Mouse (Mus musculus) embryonic facial prominence, embryonic 15.5 days (tissue): ENCODE data around the gene Vgf. TPM values are rescaled to one million over a fixed set of nuclear protein-coding genes. Genes with fewer than 3 reads are reported as not detected.

ENCODE experiments used
- ATAC-seq: fragments of 200-750 bp; cut with Nextera tagmentation; 2 replicates; pipeline ENCODE4 v1.8.0; 2017; ENCODE audit warnings: low read depth, moderate TSS enrichment; ENCODE audit not compliant: insufficient number of reproducible peaks, low FRiP score, low TSS enrichment
- H3K27ac ChIP-seq: fragments of 300-500 bp; sonication (generic); replicated peaks from 2 replicates; pipeline ENCODE4 v1.5.1; 2015; ENCODE audit warnings: mild to moderate bottlenecking, inconsistent platforms
- H3K27me3 ChIP-seq: fragments of 300-500 bp; sonication (generic); 2 replicates; pipeline ENCODE4 v1.6.1; 2015; ENCODE audit warnings: inconsistent platforms
- H3K36me3 ChIP-seq: fragments of 300-500 bp; sonication (generic); 2 replicates; pipeline ENCODE4 v1.6.1; 2015; ENCODE audit warnings: mild to moderate bottlenecking, inconsistent platforms
- H3K4me1 ChIP-seq: fragments of 300-500 bp; sonication (generic); 2 replicates; pipeline ENCODE4 v1.6.1; 2015; ENCODE audit warnings: inconsistent platforms
- H3K4me2 ChIP-seq: fragments of 300-500 bp; sonication (generic); replicated peaks from 2 replicates; pipeline ENCODE4 v1.6.1; 2015; ENCODE audit warnings: mild to moderate bottlenecking, inconsistent platforms
- H3K4me3 ChIP-seq: fragments of 300-500 bp; sonication (generic); replicated peaks from 2 replicates; pipeline ENCODE4 v1.5.1; 2015; ENCODE audit warnings: mild to moderate bottlenecking, inconsistent platforms
- H3K9ac ChIP-seq: fragments of 300-500 bp; sonication (generic); 2 replicates; pipeline ENCODE4 v1.6.1; 2015; ENCODE audit warnings: inconsistent platforms
- H3K9me3 ChIP-seq: fragments of 300-500 bp; sonication (generic); replicated peaks from 2 replicates; pipeline ENCODE4 v1.6.1; 2016; ENCODE audit warnings: inconsistent platforms
- WGBS: fragments of 180-500 bp; shearing (Covaris S2); methylation state at CpG from one replicate; pipeline ENCODE4 v1.1.7; 2015; 5-methylcytosine and 5-hydroxymethylcytosine counted together
- polyA plus RNA-seq: library from polyadenylated mRNA; unstranded; fragments of >200 nt; fragmentation: Nextera tagmentation; extraction: Ambion mirVana; gene quantifications from 2 replicates; pipeline ENCODE4 v1.2.1, GENCODE M21; 2015

The Vgf gene
- polyA plus RNA-seq, 1 experiment from 2014 or later, result 0.08 TPM

DNA sequence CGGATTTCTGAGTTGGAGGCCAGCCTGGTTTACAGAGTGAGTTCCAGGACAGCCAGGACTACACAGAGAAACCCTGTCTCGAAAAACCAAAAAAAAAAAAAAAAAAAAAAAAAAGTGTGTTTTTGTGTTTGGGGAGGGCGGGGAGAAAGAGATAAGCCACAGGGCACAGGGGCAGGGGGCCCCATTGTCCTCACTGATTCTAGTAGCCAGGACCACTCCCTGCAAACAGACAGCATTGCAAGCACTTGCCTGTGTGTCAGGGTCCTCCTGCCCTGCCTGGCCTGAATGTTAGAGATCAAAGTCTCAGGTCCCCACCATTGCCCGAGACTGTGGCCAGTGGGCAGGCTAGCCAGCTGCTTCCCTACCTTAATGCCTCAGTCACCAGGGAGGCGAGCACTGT is 26.7 kb upstream of the Vgf start:
- Histone ChIP-seq H3K27ac (no peak overlapping the region), H3K4me3 (no peak overlapping the region), H3K9ac (no peak overlapping the region), H3K4me1 (no peaks in the 10 kb centered on the region; the same call in 1 of the 2 replicates), H3K27me3 (no peaks in the 10 kb centered on the region), H3K4me2 (no peak overlapping the region), H3K36me3 (peaks cover 18% of the 10 kb centered on the region), H3K9me3 (no peaks in the 10 kb centered on the region)
- ATAC-seq, result no peak
- 80% methylated on average over 5 of the region's 5 CpGs for WGBS

DNA sequence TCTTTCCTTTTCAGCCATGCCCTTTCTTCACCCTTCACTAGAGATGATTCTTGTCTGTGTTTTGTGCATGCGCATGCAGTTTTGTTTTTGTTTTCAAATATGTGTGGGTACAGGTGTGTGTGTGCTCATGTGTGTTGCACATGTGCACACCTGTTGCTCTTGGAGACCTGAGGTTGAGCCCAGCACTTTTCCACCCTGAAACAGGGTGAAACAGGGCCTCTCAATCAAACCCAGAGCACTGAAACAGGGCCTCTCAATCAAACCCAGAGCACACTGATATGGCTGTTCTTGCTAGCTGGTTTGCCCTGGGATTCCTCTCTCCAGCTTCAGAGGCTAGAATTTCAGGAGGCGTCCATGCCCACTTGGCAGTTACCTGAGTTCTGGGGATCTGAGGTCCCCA is 25.6 kb upstream of the Vgf start:
- peaks cover 7% of the 10 kb centered on the region; the same call in 1 of the 2 replicates for H3K36me3 ChIP-seq
- no peak overlapping the region for H3K4me2 ChIP-seq
- no peak overlapping the region for H3K4me3 ChIP-seq
- H3K27ac ChIP-seq, result no peak overlapping the region
- H3K9ac ChIP-seq, result no peak overlapping the region
- no peak for ATAC-seq
- no peaks in the 10 kb centered on the region for H3K9me3 ChIP-seq
- WGBS, result 65% methylated on average over 2 of the region's 2 CpGs
- H3K27me3 ChIP-seq, result no peaks in the 10 kb centered on the region
- H3K4me1 ChIP-seq, result no peaks in the 10 kb centered on the region; the same call in 1 of the 2 replicates

DNA sequence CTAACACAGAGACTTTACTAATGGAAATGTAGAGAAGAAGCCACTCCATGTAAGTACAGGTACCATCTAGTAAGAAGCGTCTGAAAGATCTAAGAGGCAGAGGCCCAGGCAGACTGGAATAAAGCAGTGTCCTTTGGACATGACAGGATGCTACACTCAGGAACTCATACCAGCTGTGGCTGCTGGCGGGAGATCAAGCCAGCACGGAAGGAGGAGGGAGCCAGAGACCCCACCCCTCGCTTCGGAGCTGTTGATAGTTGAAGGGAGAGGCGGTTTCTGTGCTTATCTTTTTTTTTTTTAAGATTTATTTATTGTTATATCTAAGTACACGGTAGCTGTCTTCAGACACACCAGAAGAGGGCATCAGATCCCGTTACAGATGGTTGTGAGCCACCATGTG is 18.9 kb upstream of the Vgf start:
- H3K9ac ChIP-seq, result no peak overlapping the region
- H3K9me3 ChIP-seq, result no peaks in the 10 kb centered on the region
- 55% methylated on average over 8 of the region's 8 CpGs for WGBS
- H3K27me3 ChIP-seq, result no peaks in the 10 kb centered on the region
- H3K36me3 ChIP-seq, result no peaks in the 10 kb centered on the region
- H3K4me2 ChIP-seq, result no peak overlapping the region
- no peak for ATAC-seq
- H3K27ac ChIP-seq, result no peak overlapping the region
- no peaks in the 10 kb centered on the region for H3K4me1 ChIP-seq
- H3K4me3 ChIP-seq, result no peak overlapping the region

DNA sequence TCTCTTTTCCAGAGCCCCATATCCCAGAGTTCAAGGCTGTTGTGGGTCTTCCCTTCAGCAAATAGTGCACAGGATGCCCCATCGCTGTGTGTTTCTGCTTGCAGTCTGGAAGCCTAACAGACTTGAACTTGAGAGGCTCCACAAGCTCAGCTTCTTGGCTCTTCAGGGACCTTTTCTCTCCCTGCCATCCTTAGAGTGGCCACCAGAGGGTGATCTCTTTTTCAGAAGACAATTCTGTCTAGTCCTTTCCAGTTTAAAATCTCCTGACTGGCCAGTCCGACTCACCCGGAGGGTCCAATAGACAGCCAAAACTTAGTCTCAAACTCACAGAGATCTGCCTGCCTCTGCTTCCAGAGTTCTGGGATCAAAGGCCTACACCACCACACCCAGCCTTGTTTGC is 16.2 kb upstream of the Vgf start:
- Histone ChIP-seq H3K9ac (no peak overlapping the region), H3K27me3 (no peaks in the 10 kb centered on the region), H3K27ac (no peak overlapping the region), H3K9me3 (no peaks in the 10 kb centered on the region), H3K4me2 (no peak overlapping the region), H3K36me3 (no peaks in the 10 kb centered on the region), H3K4me1 (no peaks in the 10 kb centered on the region), H3K4me3 (no peak overlapping the region)
- ATAC-seq, result no peak
- WGBS, result 42% methylated on average over 3 of the region's 3 CpGs

DNA sequence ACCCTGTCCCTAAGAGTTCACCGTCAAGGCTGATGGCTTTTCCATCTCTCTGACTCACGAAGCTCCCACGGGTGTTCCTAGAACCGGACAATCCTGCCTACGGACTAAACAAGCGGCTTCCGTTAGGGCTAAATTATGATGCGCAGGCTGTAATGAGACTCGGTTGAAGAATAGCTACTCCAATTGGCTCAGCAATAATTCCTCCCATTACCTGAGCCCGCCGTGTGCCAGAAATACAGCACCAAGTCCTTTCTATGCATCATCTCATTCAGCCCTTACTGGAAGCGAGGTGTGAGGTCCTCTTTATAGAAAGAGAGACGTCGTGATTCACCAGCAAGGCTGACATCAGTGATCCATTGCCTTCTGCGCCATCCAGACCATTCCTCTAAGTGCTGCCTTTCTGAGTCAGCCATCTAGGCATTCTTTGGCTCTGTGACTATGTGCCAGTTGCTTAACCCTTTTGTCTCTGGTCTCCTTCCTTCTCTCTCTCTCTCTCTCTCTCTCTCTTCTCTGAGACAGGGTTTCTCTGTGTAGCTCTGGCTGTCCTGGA is 13.7 kb upstream of the Vgf start:
- 74% methylated on average over 15 of the region's 15 CpGs for WGBS
- Histone ChIP-seq H3K4me2 (no peak overlapping the region), H3K36me3 (no peaks in the 10 kb centered on the region), H3K27ac (no peak overlapping the region), H3K27me3 (no peaks in the 10 kb centered on the region), H3K4me1 (no peaks in the 10 kb centered on the region), H3K9ac (no peak overlapping the region), H3K4me3 (no peak overlapping the region), H3K9me3 (no peaks in the 10 kb centered on the region)
- ATAC-seq, result no peak

DNA sequence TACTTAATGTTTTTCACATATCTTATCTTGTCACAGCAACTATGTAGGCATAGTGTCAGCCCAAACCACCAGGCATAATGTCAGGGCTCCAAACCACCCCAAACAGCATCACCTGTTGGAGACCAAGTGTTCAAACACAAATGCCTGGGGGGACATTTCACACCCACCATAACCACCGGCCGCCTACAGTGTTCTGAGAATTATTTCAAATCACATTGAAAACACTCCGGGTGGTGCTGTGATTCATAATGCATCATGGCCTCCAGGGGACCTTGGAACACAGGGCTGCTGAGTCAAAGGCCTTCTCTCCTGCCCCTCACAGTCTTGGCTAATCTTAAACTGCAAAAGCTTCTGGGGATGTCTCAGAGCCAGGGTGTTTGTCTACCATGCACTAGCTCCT is 10.3 kb upstream of the Vgf start:
- Histone ChIP-seq H3K27me3 (no peaks in the 10 kb centered on the region), H3K4me2 (no peak overlapping the region), H3K36me3 (no peaks in the 10 kb centered on the region), H3K4me3 (no peak overlapping the region), H3K4me1 (no peaks in the 10 kb centered on the region), H3K9me3 (no peaks in the 10 kb centered on the region), H3K27ac (no peak overlapping the region), H3K9ac (no peak overlapping the region)
- 80% methylated on average over 3 of the region's 3 CpGs for WGBS
- ATAC-seq, result no peak

DNA sequence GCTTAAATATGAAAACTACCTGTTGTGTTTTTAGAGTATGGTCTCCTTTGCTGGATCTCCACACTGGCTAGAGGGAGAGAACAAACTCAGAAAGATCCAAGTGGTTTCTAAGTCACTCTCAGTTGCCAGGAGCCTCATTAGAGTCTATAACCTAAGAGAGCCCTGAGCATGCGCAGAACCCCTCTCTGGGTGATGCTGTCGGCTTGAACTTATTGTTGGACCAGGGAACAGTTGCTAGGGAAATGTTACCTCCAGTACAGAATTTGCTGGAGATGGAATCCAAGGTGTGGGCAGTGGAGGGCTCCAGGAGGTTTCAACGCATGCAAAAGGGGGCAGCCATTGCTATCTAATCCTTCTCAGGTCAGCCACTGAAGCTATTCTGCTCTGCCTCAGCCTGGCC is 1.9 kb upstream of the Vgf start:
- no peak overlapping the region for H3K4me2 ChIP-seq
- no peak overlapping the region for H3K27ac ChIP-seq
- H3K9ac ChIP-seq, result no peak overlapping the region
- peaks cover 54% of the 10 kb centered on the region for H3K27me3 ChIP-seq
- ATAC-seq, result no peak
- H3K4me3 ChIP-seq, result no peak overlapping the region
- H3K36me3 ChIP-seq, result no peaks in the 10 kb centered on the region
- 50% methylated on average over 3 of the region's 3 CpGs for WGBS
- H3K4me1 ChIP-seq, result peaks cover under 1% of the 10 kb centered on the region; the same call in 1 of the 2 replicates
- H3K9me3 ChIP-seq, result no peaks in the 10 kb centered on the region

DNA sequence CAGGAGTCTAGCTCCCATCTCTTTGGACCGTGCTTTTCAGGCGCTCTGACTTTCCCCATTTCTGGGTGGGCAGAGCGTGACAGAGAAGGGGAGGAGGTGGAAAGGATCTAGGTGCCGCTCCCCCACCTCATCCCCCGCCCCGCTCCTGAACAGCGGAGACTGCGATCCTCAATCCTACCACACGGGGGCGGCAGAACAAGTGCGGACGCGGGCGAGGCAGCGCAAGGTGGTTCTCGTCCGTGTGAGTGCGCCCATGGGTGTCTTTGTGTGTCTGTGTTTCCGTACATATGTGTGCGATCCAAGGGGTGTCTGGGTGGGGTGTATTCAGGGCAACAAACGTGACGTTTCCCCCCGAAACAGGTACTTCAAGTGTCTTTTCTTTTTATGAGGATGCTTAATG is 1.1 kb upstream of the Vgf start:
- H3K4me2 ChIP-seq, result no peak overlapping the region
- H3K4me3 ChIP-seq, result no peak overlapping the region
- H3K4me1 ChIP-seq, result peaks cover 9% of the 10 kb centered on the region
- no peak overlapping the region for H3K27ac ChIP-seq
- no peak for ATAC-seq
- under 1% methylated on average over 23 of the region's 23 CpGs for WGBS
- H3K36me3 ChIP-seq, result no peaks in the 10 kb centered on the region
- no peak overlapping the region for H3K9ac ChIP-seq
- H3K9me3 ChIP-seq, result no peaks in the 10 kb centered on the region
- H3K27me3 ChIP-seq, result peaks cover 62% of the 10 kb centered on the region

DNA sequence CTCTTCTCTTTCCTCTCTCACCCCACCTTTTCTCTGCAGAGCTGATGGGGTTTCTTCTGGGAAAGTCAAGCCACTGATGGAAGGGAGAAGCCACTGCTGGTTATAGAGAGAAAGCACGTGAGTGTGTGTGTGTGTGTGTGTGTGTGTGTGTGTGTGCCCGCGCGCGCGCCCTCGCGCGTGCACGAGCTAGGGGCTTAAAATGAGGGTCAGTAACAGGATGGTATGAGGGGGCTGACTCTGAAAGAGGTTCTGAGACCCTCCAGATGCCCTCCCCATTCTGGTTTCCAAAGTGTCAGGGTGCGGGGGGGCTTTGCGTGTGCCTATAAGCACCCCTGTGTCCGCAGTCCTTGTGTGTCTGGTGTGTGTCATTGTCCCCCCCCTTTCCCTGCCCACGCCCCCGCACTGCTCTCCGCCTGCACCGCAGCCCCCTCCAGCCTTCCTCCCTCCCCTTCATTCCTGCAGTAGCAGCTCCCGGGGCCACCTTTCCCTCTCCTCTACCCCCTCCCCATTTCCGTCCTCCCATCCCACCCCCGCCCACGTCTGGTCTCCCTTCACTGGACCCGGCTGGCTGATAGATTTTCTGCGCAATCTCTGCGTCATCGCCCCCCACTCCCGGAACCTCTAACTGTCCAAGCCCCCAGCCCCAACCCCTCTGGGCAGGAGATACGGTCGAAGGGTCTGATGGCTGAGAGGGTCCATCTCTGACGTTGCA is 2.5 kb downstream of the Vgf start:
- Histone ChIP-seq H3K9ac (no peak overlapping the region), H3K9me3 (no peaks in the 10 kb centered on the region), H3K4me1 (peaks cover 40% of the 10 kb centered on the region), H3K4me3 (no peak overlapping the region), H3K36me3 (no peaks in the 10 kb centered on the region), H3K4me2 (no peak overlapping the region; the same call in 1 of the 2 replicates), H3K27ac (no peak overlapping the region), H3K27me3 (peaks cover 86% of the 10 kb centered on the region)
- no peak for ATAC-seq
- 3% methylated on average over 29 of the region's 29 CpGs for WGBS

DNA sequence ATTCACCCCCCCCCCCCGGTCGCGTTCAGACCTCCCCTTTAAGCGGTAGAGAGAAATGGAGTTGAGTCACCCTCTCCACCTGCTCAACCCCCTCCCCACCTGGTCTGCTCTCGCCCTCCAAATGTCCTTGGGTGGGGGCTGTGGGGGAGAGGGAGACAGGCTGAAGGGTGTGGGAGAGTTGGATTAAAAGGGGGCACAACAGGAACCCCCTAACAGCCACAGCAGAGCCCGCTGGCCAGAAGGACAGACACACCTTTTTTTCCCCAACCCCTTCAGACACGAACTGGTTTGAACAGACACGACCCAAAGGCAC is 3.0 kb downstream of the Vgf start:
- WGBS, result 3% methylated on average over 5 of the region's 8 CpGs
- Histone ChIP-seq H3K9ac (no peak overlapping the region), H3K9me3 (no peaks in the 10 kb centered on the region), H3K4me3 (peak overlapping the region; percentile 36; the same call in 1 of the 2 replicates), H3K36me3 (no peaks in the 10 kb centered on the region), H3K27me3 (peaks cover 82% of the 10 kb centered on the region), H3K4me2 (peak overlapping the region; percentile 58), H3K27ac (no peak overlapping the region), H3K4me1 (peaks cover 40% of the 10 kb centered on the region)
- ATAC-seq, result no peak

DNA sequence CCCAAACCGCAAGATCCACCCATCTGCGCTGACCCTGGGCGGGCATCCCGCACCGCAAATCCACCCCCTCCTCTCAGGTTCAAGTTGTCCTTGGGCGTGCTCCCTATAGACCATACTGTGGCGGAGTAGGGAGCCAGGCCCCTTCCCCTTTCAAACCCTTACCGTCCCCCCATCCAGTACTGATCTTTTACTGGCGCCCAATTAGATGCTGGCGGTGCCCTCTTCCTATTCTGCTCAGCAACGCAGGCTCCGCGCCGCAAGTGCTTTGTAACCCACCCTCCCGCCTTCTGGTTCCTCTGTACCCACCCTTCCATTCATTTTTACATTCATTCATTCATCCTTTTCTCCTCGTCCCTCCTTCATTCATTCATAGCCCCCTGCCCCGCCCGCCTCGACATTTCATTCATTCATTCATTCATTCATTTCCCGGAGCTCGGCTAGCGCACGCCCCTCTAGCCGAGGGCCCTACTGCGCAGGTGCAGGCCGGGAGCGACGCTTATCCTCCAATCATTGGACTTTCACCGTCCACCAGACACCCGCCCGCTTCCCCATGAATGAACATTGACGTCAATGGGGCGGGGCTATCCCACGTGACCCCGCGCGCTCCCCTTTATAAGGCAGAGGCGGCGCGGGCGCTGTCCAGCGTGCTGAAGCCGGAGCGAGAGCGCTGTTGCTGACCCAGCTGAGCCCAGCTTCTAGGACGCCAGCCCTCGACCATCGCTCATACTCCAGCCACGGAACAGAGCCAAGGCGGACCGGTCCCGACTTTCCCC is 3.6 kb downstream of the Vgf start:
- Histone ChIP-seq H3K4me3 (peak overlapping the region; percentile 36), H3K4me1 (peaks cover 40% of the 10 kb centered on the region), H3K27me3 (peaks cover 76% of the 10 kb centered on the region), H3K27ac (no peak overlapping the region), H3K9ac (no peak overlapping the region), H3K4me2 (peak overlapping the region; percentile 58), H3K36me3 (no peaks in the 10 kb centered on the region), H3K9me3 (no peaks in the 10 kb centered on the region)
- ATAC-seq, result peak; percentile 52
- WGBS, result under 1% methylated on average over 52 of the region's 52 CpGs
